Mouse (Mus musculus): ENCODE measurements at regions not wholly inside any gene's neighbourhood (a gene's known extent, or its start where the extent isn't known, plus 50 kb on each side); places are given as distances from the start of the nearest gene placed in this dataset.

GRCm38 (mm10) chr15:60618801-60619200, 234.8 kb downstream of the Fam84b start:
- no peak for DNase-seq (ENCODE audit: low read depth)
- TF ChIP-seq POLR2A (IDR thresholded peaks at IDR 0.05; ENCODE audit: borderline replicate concordance, extremely low read depth, insufficient read depth, insufficient read length, poor library complexity, severe bottlenecking) (no peak), CTCF (IDR thresholded peaks at IDR 0.05; ENCODE audit: borderline replicate concordance, extremely low read depth, insufficient read depth, insufficient read length) (no peak)

DNA sequence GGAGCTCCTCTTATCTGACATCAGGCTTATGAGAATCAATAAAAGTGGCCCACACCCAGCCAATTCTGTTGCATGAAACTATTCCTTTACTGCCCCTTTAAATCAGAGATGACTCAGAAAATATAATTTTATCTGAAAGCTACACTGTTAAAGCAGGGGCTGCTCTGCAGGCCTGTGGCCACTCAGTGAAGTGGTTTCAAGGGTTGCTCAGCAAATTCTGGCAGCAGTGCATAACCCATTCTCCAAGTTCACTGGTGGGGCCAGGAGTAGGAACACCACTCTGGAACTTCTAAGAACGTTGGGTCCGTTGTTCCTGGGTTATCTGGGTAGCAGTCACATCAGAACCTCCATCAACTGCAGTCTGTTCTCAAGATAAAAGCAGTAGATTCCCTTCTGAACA, 236.2 kb downstream of the Fam84b start:
- TF ChIP-seq POLR2A (IDR thresholded peaks at IDR 0.05; ENCODE audit: borderline replicate concordance, extremely low read depth, insufficient read depth, insufficient read length, poor library complexity, severe bottlenecking) (no peak), CTCF (IDR thresholded peaks at IDR 0.05; ENCODE audit: borderline replicate concordance, extremely low read depth, insufficient read depth, insufficient read length) (no peak)
- DNase-seq (ENCODE audit: low read depth), result no peak

GRCm38 (mm10) chr15:60601885-60602284, 251.7 kb downstream of the Fam84b start:
- DNase-seq (ENCODE audit: low read depth), result no peak
- TF ChIP-seq CTCF (IDR thresholded peaks at IDR 0.05; ENCODE audit: borderline replicate concordance, extremely low read depth, insufficient read depth, insufficient read length), result no peak
- no peak for TF ChIP-seq POLR2A (IDR thresholded peaks at IDR 0.05; ENCODE audit: borderline replicate concordance, extremely low read depth, insufficient read depth, insufficient read length, poor library complexity, severe bottlenecking)

GRCm38 (mm10) chr15:60577084-60577483, 276.5 kb downstream of the Fam84b start:
- TF ChIP-seq CTCF (IDR thresholded peaks at IDR 0.05; ENCODE audit: borderline replicate concordance, extremely low read depth, insufficient read depth, insufficient read length) (no peak), POLR2A (IDR thresholded peaks at IDR 0.05; ENCODE audit: borderline replicate concordance, extremely low read depth, insufficient read depth, insufficient read length, poor library complexity, severe bottlenecking) (no peak)
- peak; percentile 4 for DNase-seq (ENCODE audit: low read depth)

GRCm38 (mm10) chr15:60566267-60566666, 287.3 kb downstream of the Fam84b start:
- DNase-seq (ENCODE audit: low read depth), result no peak
- TF ChIP-seq POLR2A (IDR thresholded peaks at IDR 0.05; ENCODE audit: borderline replicate concordance, extremely low read depth, insufficient read depth, insufficient read length, poor library complexity, severe bottlenecking) (no peak), CTCF (IDR thresholded peaks at IDR 0.05; ENCODE audit: borderline replicate concordance, extremely low read depth, insufficient read depth, insufficient read length) (no peak)

DNA sequence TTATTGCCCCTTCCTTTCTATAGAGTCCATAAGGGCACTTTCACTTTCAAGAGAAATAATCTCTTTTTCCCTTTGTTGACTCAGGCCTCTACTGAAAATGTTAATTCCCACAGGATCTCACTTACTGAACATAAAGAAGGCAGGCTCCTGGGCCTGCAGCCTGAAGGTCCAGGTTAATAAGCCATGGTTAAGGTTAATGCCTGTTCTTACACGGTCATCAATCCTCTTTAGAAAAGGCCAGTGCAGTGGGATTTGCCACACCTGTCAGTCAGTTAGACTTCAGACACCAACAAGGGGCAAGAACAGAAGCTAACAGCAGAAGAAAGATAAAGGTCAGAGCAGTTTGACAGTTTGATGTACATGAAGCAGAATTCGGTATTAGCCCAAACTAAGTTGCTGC, 288.6 kb downstream of the Fam84b start:
- TF ChIP-seq CTCF (IDR thresholded peaks at IDR 0.05; ENCODE audit: borderline replicate concordance, extremely low read depth, insufficient read depth, insufficient read length) (no peak), POLR2A (IDR thresholded peaks at IDR 0.05; ENCODE audit: borderline replicate concordance, extremely low read depth, insufficient read depth, insufficient read length, poor library complexity, severe bottlenecking) (no peak)
- DNase-seq (ENCODE audit: low read depth), result peak; percentile 43

- no peak for TF ChIP-seq CTCF (IDR thresholded peaks at IDR 0.05; ENCODE audit: borderline replicate concordance, extremely low read depth, insufficient read depth, insufficient read length)
- no peak for DNase-seq (ENCODE audit: low read depth)
Measured at GRCm38 (mm10) chr15:60560641-60561040, 292.9 kb downstream of the Fam84b start.

- no peak for TF ChIP-seq CTCF (IDR thresholded peaks at IDR 0.05; ENCODE audit: borderline replicate concordance, extremely low read depth, insufficient read depth, insufficient read length)
- no peak for TF ChIP-seq POLR2A (IDR thresholded peaks at IDR 0.05; ENCODE audit: borderline replicate concordance, extremely low read depth, insufficient read depth, insufficient read length, poor library complexity, severe bottlenecking)
- no peak for DNase-seq (ENCODE audit: low read depth)
Measured at GRCm38 (mm10) chr15:60555691-60556090, 297.9 kb downstream of the Fam84b start.

DNA sequence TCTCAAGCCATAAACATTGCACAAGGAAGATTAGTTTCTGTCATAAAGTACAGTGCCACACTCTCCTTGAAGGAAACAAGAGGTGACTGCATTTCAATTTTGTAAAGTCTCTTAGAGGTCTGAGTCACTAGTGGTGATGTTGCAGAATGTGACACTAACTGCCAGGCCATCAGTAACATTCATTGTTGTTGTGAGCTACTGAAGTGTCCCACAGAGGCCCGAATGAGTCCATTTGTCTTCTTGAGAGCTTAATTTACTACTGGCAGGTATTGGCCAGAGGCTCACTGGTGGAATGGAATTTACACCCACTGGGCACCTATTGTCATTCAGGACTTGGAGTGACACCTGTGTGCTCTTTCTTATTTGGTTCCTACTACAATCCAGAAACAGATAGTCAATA, 299.0 kb downstream of the Fam84b start:
- no peak for DNase-seq (ENCODE audit: low read depth)
- TF ChIP-seq CTCF (IDR thresholded peaks at IDR 0.05; ENCODE audit: borderline replicate concordance, extremely low read depth, insufficient read depth, insufficient read length) (no peak), POLR2A (IDR thresholded peaks at IDR 0.05; ENCODE audit: borderline replicate concordance, extremely low read depth, insufficient read depth, insufficient read length, poor library complexity, severe bottlenecking) (no peak)

GRCm38 (mm10) chr15:60548045-60548444, 305.5 kb downstream of the Fam84b start:
- TF ChIP-seq POLR2A (IDR thresholded peaks at IDR 0.05; ENCODE audit: borderline replicate concordance, extremely low read depth, insufficient read depth, insufficient read length, poor library complexity, severe bottlenecking), result no peak
- TF ChIP-seq CTCF (IDR thresholded peaks at IDR 0.05; ENCODE audit: borderline replicate concordance, extremely low read depth, insufficient read depth, insufficient read length), result no peak
- no peak for DNase-seq (ENCODE audit: low read depth)

DNA sequence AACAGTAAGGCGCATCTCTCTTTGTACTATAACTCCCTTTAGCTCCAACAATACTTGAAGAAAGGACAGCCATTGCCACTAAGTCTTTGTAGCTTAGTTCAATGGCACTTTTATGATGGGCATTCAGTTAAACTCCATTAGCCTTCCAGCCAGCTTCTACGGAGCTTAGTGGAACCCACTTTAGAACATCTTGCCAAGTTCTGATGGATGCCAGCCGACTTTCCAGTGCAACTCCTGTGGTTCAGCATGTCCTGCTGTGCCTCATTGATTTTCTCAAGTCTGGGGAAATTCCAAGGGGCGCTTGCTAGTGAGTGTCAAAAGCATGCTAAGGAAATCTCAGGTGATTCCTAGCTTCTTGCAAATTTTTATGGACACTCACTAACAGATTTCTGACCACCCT, 316.4 kb downstream of the Fam84b start:
- TF ChIP-seq POLR2A (IDR thresholded peaks at IDR 0.05; ENCODE audit: borderline replicate concordance, extremely low read depth, insufficient read depth, insufficient read length, poor library complexity, severe bottlenecking) (no peak), CTCF (IDR thresholded peaks at IDR 0.05; ENCODE audit: borderline replicate concordance, extremely low read depth, insufficient read depth, insufficient read length) (no peak)

GRCm38 (mm10) chr15:60534701-60535100, 318.9 kb downstream of the Fam84b start:
- TF ChIP-seq POLR2A (IDR thresholded peaks at IDR 0.05; ENCODE audit: borderline replicate concordance, extremely low read depth, insufficient read depth, insufficient read length, poor library complexity, severe bottlenecking), result no peak
- TF ChIP-seq CTCF (IDR thresholded peaks at IDR 0.05; ENCODE audit: borderline replicate concordance, extremely low read depth, insufficient read depth, insufficient read length), result no peak
- no peak for DNase-seq (ENCODE audit: low read depth)

More for the DNA sequence above, 316.4 kb downstream of the Fam84b start:
- DNase-seq (ENCODE audit: low read depth), result no peak

GRCm38 (mm10) chr15:60516810-60517209, 336.8 kb downstream of the Fam84b start:
- TF ChIP-seq POLR2A (IDR thresholded peaks at IDR 0.05; ENCODE audit: borderline replicate concordance, extremely low read depth, insufficient read depth, insufficient read length, poor library complexity, severe bottlenecking) (no peak), CTCF (IDR thresholded peaks at IDR 0.05; ENCODE audit: borderline replicate concordance, extremely low read depth, insufficient read depth, insufficient read length) (no peak)
- DNase-seq (ENCODE audit: low read depth), result no peak

Data from brain, embryonic 14.5 days (tissue).